Mouse (Mus musculus): ENCODE results near the gene Gfra1. TPM values are rescaled to one million over a fixed set of nuclear protein-coding genes. Genes with fewer than 3 reads are reported as not detected.

The Gfra1 gene
- polyA plus RNA-seq, 1 experiment from 2014 or later, result 56.4 TPM

DNA sequence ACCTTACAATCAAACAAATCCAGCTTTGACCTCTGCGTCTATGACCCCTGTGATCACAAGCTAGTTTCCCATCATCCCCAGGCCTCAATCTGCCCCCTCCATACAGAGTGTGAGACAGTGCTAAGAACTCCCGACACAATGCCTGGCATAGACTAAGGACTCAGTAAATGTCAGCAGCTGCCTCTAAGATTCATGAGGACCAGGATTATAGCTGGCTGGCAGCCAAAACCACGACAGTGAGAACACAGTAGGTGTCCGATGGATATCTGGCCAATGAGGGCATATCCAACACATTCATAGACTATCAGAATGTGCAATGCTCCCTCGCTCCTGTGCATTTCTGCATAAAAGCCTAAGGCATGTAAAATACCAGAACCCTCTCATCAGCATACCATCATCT lies 5.0 kb downstream of the Gfra1 start:
- TF ChIP-seq CTCF (IDR thresholded peaks at IDR 0.05; ENCODE audit: low read depth), result no peak
- Histone ChIP-seq H3K36me3 (ENCODE audit: insufficient read depth, low read length) (no peaks in the 10 kb centered on the region), H3K27me3 (ENCODE audit: insufficient read depth, low read length) (no peaks in the 10 kb centered on the region), H3K27ac (no peak overlapping the region), H3K4me3 (replicated peaks; ENCODE audit: low read depth, low read length) (no peak overlapping the region), H3K4me1 (replicated peaks; ENCODE audit: insufficient read depth, low read length) (0 out of 2 replicates have a peak, but pooled peaks cover 4% of the 10 kb centered on the region), H3K9ac (ENCODE audit: low read depth, low read length) (no peak overlapping the region), H3K9me3 (replicated peaks; ENCODE audit: low read length) (no peaks in the 10 kb centered on the region), H3K4me2 (ENCODE audit: low read length) (peak overlapping the region; percentile 21; the same call in 1 of the 2 replicates)
- WGBS, result 50% methylated on average over 5 of the region's 5 CpGs
- no peak for ATAC-seq (replicated peaks; ENCODE audit: low FRiP score, low read depth)
- no peak for DNase-seq (ENCODE audit: low spot score)

DNA sequence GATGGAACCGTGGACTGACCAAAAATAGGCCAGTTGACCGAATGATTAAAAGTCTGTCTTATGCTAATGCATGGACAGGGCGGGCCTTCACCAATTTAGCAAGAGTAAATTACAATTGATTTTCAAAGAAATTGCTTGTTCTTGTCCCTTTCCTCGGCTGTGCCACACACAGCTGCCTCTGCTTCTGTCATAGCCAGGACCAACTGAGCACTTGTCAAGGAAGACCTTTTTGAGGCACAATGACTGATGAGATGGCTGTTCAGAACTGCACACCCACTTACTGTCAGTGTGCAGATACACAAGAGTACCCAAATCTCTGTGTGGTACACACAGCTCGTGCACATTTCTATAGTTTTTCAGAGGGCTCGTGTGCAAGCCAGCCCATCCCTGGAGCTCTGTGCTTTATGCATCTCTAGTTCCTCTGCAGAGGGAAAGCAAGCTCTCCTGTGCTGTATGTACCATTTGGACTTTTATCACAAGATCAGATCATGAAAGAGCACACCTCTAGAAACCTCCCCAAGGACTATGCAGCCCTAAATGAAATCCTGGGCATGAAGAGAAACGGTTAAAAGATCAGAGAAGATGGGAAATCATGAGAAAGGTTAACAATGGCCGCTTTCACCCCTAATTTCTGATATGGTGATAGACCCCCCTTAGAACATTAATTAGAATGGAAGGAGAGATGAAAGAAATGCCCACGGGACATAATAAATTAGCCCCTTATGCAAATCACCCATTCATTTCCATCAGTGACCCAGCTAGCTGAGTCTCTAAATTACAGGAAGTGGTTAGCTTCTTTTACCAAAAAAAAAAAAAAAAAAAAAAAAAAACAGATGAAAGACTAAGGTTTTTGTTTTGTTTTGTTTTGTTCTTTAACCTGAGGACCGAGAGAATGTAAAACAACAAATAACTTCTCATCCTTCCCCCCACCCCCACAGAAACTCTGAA lies 12.7 kb downstream of the Gfra1 start:
- Histone ChIP-seq H3K9ac (ENCODE audit: low read depth, low read length) (no peak overlapping the region), H3K27ac (no peak overlapping the region), H3K9me3 (replicated peaks; ENCODE audit: low read length) (no peaks in the 10 kb centered on the region), H3K4me1 (replicated peaks; ENCODE audit: insufficient read depth, low read length) (no peaks in the 10 kb centered on the region; the same call in 1 of the 2 replicates), H3K4me2 (ENCODE audit: low read length) (no peak overlapping the region), H3K27me3 (ENCODE audit: insufficient read depth, low read length) (no peaks in the 10 kb centered on the region), H3K4me3 (replicated peaks; ENCODE audit: low read depth, low read length) (no peak overlapping the region), H3K36me3 (ENCODE audit: insufficient read depth, low read length) (no peaks in the 10 kb centered on the region)
- WGBS, result 57% methylated on average over 10 of the region's 10 CpGs
- no peak for ATAC-seq (replicated peaks; ENCODE audit: low FRiP score, low read depth)
- no peak for TF ChIP-seq CTCF (IDR thresholded peaks at IDR 0.05; ENCODE audit: low read depth)
- no peak for DNase-seq (ENCODE audit: low spot score)

DNA sequence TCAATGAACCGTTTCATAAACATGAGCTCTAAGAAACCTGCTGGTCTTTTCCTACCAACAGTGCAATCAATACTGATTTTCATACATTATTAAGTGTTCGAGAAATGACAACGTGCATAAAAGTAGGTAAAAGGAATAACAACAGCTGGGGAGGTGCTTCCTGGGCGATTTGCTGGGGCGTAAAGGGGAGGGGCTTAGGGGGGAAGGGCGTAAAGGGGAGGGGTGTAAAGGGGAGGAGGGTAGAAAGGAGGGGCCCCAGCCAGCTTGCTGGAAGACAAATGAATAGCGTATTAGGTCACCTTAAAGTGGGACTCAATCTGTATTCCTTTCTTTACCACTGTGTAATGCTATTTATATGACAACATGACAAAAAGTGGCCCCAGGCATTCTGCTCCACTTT lies 13.9 kb downstream of the Gfra1 start:
- TF ChIP-seq CTCF (IDR thresholded peaks at IDR 0.05; ENCODE audit: low read depth), result no peak
- 60% methylated on average over 7 of the region's 7 CpGs for WGBS
- H3K9me3 ChIP-seq (replicated peaks; ENCODE audit: low read length), result no peaks in the 10 kb centered on the region
- DNase-seq (ENCODE audit: low spot score) (no peak), ATAC-seq (replicated peaks; ENCODE audit: low FRiP score, low read depth) (no peak)
- peaks cover 7% of the 10 kb centered on the region; the same call in 1 of the 2 replicates for H3K4me1 ChIP-seq (replicated peaks; ENCODE audit: insufficient read depth, low read length)
- no peak overlapping the region for H3K27ac ChIP-seq
- H3K27me3 ChIP-seq (ENCODE audit: insufficient read depth, low read length), result no peaks in the 10 kb centered on the region
- H3K4me3 ChIP-seq (replicated peaks; ENCODE audit: low read depth, low read length), result no peak overlapping the region
- H3K9ac ChIP-seq (ENCODE audit: low read depth, low read length), result no peak overlapping the region
- H3K36me3 ChIP-seq (ENCODE audit: insufficient read depth, low read length), result no peaks in the 10 kb centered on the region
- no peak overlapping the region for H3K4me2 ChIP-seq (ENCODE audit: low read length)

DNA sequence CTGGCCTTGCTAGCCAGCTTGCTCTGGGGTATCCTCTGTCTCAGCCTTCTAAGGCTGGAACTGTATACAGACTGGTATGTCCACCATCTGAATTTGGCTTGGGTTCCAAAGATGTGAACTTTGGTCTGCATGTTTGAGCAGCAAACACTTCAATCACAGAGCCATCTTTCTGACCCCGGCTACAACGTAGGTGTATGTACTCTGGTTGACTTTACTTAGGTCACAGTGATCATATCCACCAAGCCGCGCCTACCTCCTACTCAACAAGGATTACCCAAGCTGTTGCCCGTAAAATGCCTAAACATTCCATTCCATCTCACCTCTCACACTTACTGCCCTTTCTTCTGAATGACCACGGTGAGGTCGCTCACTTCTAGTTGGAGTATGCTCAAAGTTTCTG lies 14.5 kb downstream of the Gfra1 start:
- H3K4me3 ChIP-seq (replicated peaks; ENCODE audit: low read depth, low read length), result no peak overlapping the region
- peaks cover 7% of the 10 kb centered on the region; the same call in 1 of the 2 replicates for H3K4me1 ChIP-seq (replicated peaks; ENCODE audit: insufficient read depth, low read length)
- H3K4me2 ChIP-seq (ENCODE audit: low read length), result no peak overlapping the region
- no peak for DNase-seq (ENCODE audit: low spot score)
- H3K27me3 ChIP-seq (ENCODE audit: insufficient read depth, low read length), result no peaks in the 10 kb centered on the region
- no peaks in the 10 kb centered on the region for H3K9me3 ChIP-seq (replicated peaks; ENCODE audit: low read length)
- ATAC-seq (replicated peaks; ENCODE audit: low FRiP score, low read depth), result no peak
- whole genome bisulfite sequencing, result 82% methylated on average over 7 of the region's 7 CpGs
- H3K36me3 ChIP-seq (ENCODE audit: insufficient read depth, low read length), result no peaks in the 10 kb centered on the region
- no peak overlapping the region for H3K27ac ChIP-seq
- H3K9ac ChIP-seq (ENCODE audit: low read depth, low read length), result no peak overlapping the region
- no peak for TF ChIP-seq CTCF (IDR thresholded peaks at IDR 0.05; ENCODE audit: low read depth)

- 67% methylated on average over 4 of the region's 4 CpGs for WGBS
- Histone ChIP-seq H3K4me2 (ENCODE audit: low read length) (no peak overlapping the region), H3K4me3 (replicated peaks; ENCODE audit: low read depth, low read length) (no peak overlapping the region), H3K27ac (no peak overlapping the region), H3K4me1 (replicated peaks; ENCODE audit: insufficient read depth, low read length) (peaks cover 7% of the 10 kb centered on the region; the same call in 1 of the 2 replicates), H3K27me3 (ENCODE audit: insufficient read depth, low read length) (no peaks in the 10 kb centered on the region), H3K9ac (ENCODE audit: low read depth, low read length) (no peak overlapping the region), H3K36me3 (ENCODE audit: insufficient read depth, low read length) (no peaks in the 10 kb centered on the region), H3K9me3 (replicated peaks; ENCODE audit: low read length) (no peaks in the 10 kb centered on the region)
- no peak for TF ChIP-seq CTCF (IDR thresholded peaks at IDR 0.05; ENCODE audit: low read depth)
- ATAC-seq (replicated peaks; ENCODE audit: low FRiP score, low read depth) (no peak), DNase-seq (ENCODE audit: low spot score) (no peak)
Observed at GRCm38 (mm10) chr19:58438762-58439161, 16.9 kb downstream of the Gfra1 start.

GRCm38 (mm10) chr19:58437441-58438071 lies 18.2 kb downstream of the Gfra1 start:
- Histone ChIP-seq H3K27ac (no peak overlapping the region; the same call in 1 of the 2 replicates), H3K36me3 (ENCODE audit: insufficient read depth, low read length) (no peaks in the 10 kb centered on the region), H3K4me3 (replicated peaks; ENCODE audit: low read depth, low read length) (no peak overlapping the region), H3K9me3 (replicated peaks; ENCODE audit: low read length) (no peaks in the 10 kb centered on the region), H3K9ac (ENCODE audit: low read depth, low read length) (no peak overlapping the region), H3K4me2 (ENCODE audit: low read length) (no peak overlapping the region), H3K27me3 (ENCODE audit: insufficient read depth, low read length) (no peaks in the 10 kb centered on the region), H3K4me1 (replicated peaks; ENCODE audit: insufficient read depth, low read length) (peaks cover 7% of the 10 kb centered on the region; the same call in 1 of the 2 replicates)
- WGBS, result 52% methylated on average over 10 of the region's 10 CpGs
- TF ChIP-seq CTCF (IDR thresholded peaks at IDR 0.05; ENCODE audit: low read depth), result no peak
- DNase-seq (ENCODE audit: low spot score) (peak; percentile 76), ATAC-seq (replicated peaks; ENCODE audit: low FRiP score, low read depth) (no peak)
